Mouse (Mus musculus) liver (tissue): ENCODE measurements around the gene Pcbp2.

Experiments used
- DNase-seq: peaks from one replicate; pipeline ENCODE4 v3.0.0-alpha.2; 2020; ENCODE audit warnings: mixed read lengths

Pcbp2 gene

GRCm38 (mm10) chr15:102507561-102507960 is 37.2 kb downstream of the Pcbp2 start:
- no peak for DNase-seq

- no peak for DNase-seq
Observed at GRCm38 (mm10) chr15:102508336-102508735, 38.0 kb downstream of the Pcbp2 start.

GRCm38 (mm10) chr15:102510110-102510509 is 39.8 kb downstream of the Pcbp2 start:
- no peak for DNase-seq

- DNase-seq: peak; percentile 87
Observed at GRCm38 (mm10) chr15:102510590-102511284, 40.4 kb downstream of the Pcbp2 start.

- DNase-seq: no peak
Observed at GRCm38 (mm10) chr15:102511285-102511833, 41.0 kb downstream of the Pcbp2 start.

- no peak for DNase-seq
Observed at GRCm38 (mm10) chr15:102512010-102512409, 41.7 kb downstream of the Pcbp2 start.

GRCm38 (mm10) chr15:102512471-102512870 is 42.1 kb downstream of the Pcbp2 start:
- no peak for DNase-seq

GRCm38 (mm10) chr15:102513004-102513403 is 42.7 kb downstream of the Pcbp2 start:
- DNase-seq: no peak

GRCm38 (mm10) chr15:102515261-102515660 is 44.9 kb downstream of the Pcbp2 start:
- no peak for DNase-seq

GRCm38 (mm10) chr15:102515791-102516190 is 45.5 kb downstream of the Pcbp2 start:
- no peak for DNase-seq

- no peak for DNase-seq
Observed at GRCm38 (mm10) chr15:102516293-102516692, 46.0 kb downstream of the Pcbp2 start.

GRCm38 (mm10) chr15:102516728-102517404 is 46.5 kb downstream of the Pcbp2 start, which contains the start of gene Map3k12:
Gene Map3k12 (minus strand): TSS chr15:102517064.
- DNase-seq: peak; percentile 67

GRCm38 (mm10) chr15:102517631-102517975 is 47.3 kb downstream of the Pcbp2 start:
- DNase-seq: no peak

- DNase-seq: peak; percentile 100
Observed at GRCm38 (mm10) chr15:102517976-102518858, 47.9 kb downstream of the Pcbp2 start, which contains the start of gene Tarbp2. Gene Tarbp2 (plus strand): TSS chr15:102518192.

GRCm38 (mm10) chr15:102518859-102519201 is 48.5 kb downstream of the Pcbp2 start:
- no peak for DNase-seq

GRCm38 (mm10) chr15:102519211-102520141 is 49.1 kb downstream of the Pcbp2 start:
- no peak for DNase-seq

GRCm38 (mm10) chr15:102520416-102520815 is 50.1 kb downstream of the Pcbp2 start:
- no peak for DNase-seq

GRCm38 (mm10) chr15:102521480-102521879 is 51.1 kb downstream of the Pcbp2 start:
- no peak for DNase-seq

- DNase-seq: peak; percentile 81
Observed at GRCm38 (mm10) chr15:102524892-102525485, 54.6 kb downstream of the Pcbp2 start, which contains the start of gene Npff. Gene Npff (minus strand): TSS chr15:102524942.

GRCm38 (mm10) chr15:102526111-102527002 is 56.0 kb downstream of the Pcbp2 start:
- DNase-seq: no peak
